Mouse (Mus musculus) lung, embryonic 16.5 days (tissue): Measurements from ENCODE around the gene Arhgef19. TPM values are rescaled to one million over a fixed set of nuclear protein-coding genes. Genes with fewer than 3 reads are reported as not detected.

Experiments
- ATAC-seq: fragments of 200-750 bp; cut with Nextera tagmentation; 2 replicates; pipeline ENCODE4 v1.8.0; 2017; ENCODE audit warnings: low read depth, mild to moderate bottlenecking, moderate library complexity
- H3K27ac ChIP-seq: fragments of 300-500 bp; sonication (generic); 2 replicates; pipeline ENCODE4 v1.5.1; 2014; ENCODE audit warnings: mild to moderate bottlenecking, control low read depth, low read length
- H3K27me3 ChIP-seq: fragments of 300-500 bp; sonication (generic); 2 replicates; pipeline ENCODE4 v1.6.1; 2014; ENCODE audit warnings: low read depth, low read length, mixed read lengths; ENCODE audit not compliant: control insufficient read depth, insufficient read depth
- H3K36me3 ChIP-seq: fragments of 300-500 bp; sonication (generic); 2 replicates; pipeline ENCODE4 v1.6.1; 2014; ENCODE audit warnings: low read length; ENCODE audit not compliant: control insufficient read depth, insufficient read depth
- H3K4me1 ChIP-seq: fragments of 300-500 bp; sonication (generic); replicated peaks from 2 replicates; pipeline ENCODE4 v1.6.1; 2014; ENCODE audit warnings: low read length, mixed read lengths; ENCODE audit not compliant: control insufficient read depth, insufficient read depth
- H3K4me2 ChIP-seq: fragments of 300-500 bp; sonication (generic); 2 replicates; pipeline ENCODE4 v1.6.1; 2014; ENCODE audit warnings: low read depth, low read length, control low read depth
- H3K4me3 ChIP-seq: fragments of 300-500 bp; sonication (generic); 2 replicates; pipeline ENCODE4 v1.5.1; 2014; ENCODE audit warnings: mild to moderate bottlenecking, low read length, control low read depth
- H3K9ac ChIP-seq: fragments of 300-500 bp; sonication (generic); 2 replicates; pipeline ENCODE4 v1.6.1; 2014; ENCODE audit warnings: low read length, control low read depth
- H3K9me3 ChIP-seq: fragments of 300-500 bp; sonication (generic); 2 replicates; pipeline ENCODE4 v1.6.1; 2016; ENCODE audit warnings: low read length; ENCODE audit not compliant: control insufficient read depth
- WGBS: fragments of 180-500 bp; shearing (Covaris S2); extraction: QIAGEN DNeasy Blood & Tissue Kit; methylation state at CpG from one replicate; pipeline ENCODE4 v1.1.7; 2014; 5-methylcytosine and 5-hydroxymethylcytosine counted together
- polyA plus RNA-seq: library from polyadenylated mRNA; unstranded; fragments of >200 nt; fragmentation: Nextera tagmentation; extraction: Ambion mirVana; gene quantifications from 2 replicates; pipeline ENCODE4 v1.2.1, GENCODE M21; 2015

Arhgef19 gene
- polyA plus RNA-seq, 1 experiment from 2014 or later: 17.7 TPM

DNA sequence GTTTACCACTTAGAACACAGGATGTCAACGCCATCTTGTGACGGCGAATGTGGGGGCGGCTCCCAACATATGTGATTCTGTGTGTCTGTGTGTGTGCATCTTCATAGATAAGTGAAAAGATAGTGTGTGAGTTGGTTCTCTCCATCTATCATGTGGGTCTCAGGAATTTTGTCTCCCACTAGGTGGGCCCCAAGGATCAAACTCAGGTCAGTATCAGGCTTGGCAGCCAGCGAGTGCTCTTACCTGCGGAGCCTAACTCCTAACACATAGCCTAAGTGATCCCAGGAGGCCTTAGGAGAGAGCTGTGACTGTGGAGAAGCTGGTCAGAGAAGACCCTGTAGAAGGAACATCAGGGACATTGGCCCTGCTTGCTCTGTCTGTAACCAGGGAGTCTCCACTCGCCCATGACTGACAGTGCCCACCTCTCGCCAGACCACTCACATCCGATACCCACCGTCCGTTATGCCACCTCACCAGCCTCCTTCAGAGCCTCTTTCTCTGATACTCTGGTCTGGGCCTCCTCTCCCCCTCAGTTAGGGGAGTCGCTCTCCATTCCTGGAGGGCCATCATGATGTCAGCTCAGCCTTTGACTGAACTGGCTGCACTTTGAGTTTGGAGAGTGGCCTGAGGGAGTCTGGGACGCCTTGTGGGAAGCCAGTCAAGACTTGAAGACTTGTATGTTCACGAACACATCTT lies 28.6 kb upstream of the Arhgef19 start:
- Histone ChIP-seq H3K9ac (peak overlapping the region; percentile 62), H3K9me3 (no peaks in the 10 kb centered on the region), H3K27ac (peak overlapping the region; percentile 78), H3K4me3 (peak overlapping the region; percentile 43), H3K4me1 (peaks cover 11% of the 10 kb centered on the region), H3K4me2 (peak overlapping the region; percentile 43), H3K27me3 (no peaks in the 10 kb centered on the region), H3K36me3 (no peaks in the 10 kb centered on the region)
- peak; percentile 7; the same call in 1 of the 2 replicates for ATAC-seq
- 65% methylated on average over 14 of the region's 14 CpGs for WGBS

DNA sequence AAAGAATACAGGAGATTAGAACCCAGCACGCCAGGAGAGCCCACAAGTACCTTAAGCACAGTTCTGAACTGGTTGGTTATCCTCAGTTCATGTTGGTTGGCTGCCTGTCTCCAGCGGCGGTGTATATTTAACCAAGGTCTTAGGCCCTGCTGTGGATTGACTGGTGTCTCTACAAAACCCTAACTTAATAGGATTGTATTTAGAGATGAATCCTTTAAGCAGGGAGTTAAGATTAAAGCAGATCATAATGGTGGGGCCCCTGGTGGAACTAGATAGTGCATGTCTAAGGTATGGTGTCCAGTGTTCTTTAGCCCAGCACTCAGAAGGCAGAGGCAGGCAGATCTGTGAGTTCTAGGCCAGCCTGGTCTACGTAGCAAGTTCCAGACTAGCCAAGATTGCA lies 27.7 kb upstream of the Arhgef19 start:
- H3K36me3 ChIP-seq: no peaks in the 10 kb centered on the region
- no peak overlapping the region for H3K9ac ChIP-seq
- peaks cover 11% of the 10 kb centered on the region for H3K4me1 ChIP-seq
- no peak for ATAC-seq
- H3K27me3 ChIP-seq: no peaks in the 10 kb centered on the region
- H3K4me2 ChIP-seq: no peak overlapping the region
- H3K9me3 ChIP-seq: no peaks in the 10 kb centered on the region
- H3K4me3 ChIP-seq: no peak overlapping the region
- no peak overlapping the region for H3K27ac ChIP-seq
- 89% methylated on average over 4 of the region's 4 CpGs for WGBS

DNA sequence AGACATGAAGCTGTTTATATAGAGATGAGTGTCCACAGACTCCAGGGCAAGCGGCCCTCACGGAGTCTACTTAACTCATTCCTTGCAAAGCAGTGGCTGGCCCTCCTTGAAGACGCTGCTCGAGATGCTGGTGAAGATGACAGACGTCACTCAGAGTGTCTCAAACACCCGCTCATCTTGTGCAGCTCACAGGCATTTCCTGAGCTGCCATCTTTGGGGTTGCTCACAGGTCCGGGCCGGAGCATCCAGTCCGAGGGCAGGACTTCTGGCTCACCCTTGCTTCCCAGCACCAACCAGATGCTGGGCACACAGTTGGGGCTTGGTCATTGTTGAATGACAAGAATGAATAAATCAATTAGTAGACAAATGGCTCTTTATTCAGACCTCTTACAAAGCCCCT lies 26.4 kb upstream of the Arhgef19 start:
- H3K4me3 ChIP-seq: no peak overlapping the region
- no peaks in the 10 kb centered on the region for H3K36me3 ChIP-seq
- H3K27me3 ChIP-seq: no peaks in the 10 kb centered on the region
- no peak overlapping the region for H3K9ac ChIP-seq
- 70% methylated on average over 9 of the region's 9 CpGs for WGBS
- no peak overlapping the region for H3K4me2 ChIP-seq
- H3K27ac ChIP-seq: 0 out of 2 replicates have a peak overlapping the region, but pooled peaks have one; percentile 4
- 0 out of 2 replicates have a peak, but pooled peaks have one; percentile 11 for ATAC-seq
- H3K9me3 ChIP-seq: no peaks in the 10 kb centered on the region
- peaks cover 11% of the 10 kb centered on the region for H3K4me1 ChIP-seq

DNA sequence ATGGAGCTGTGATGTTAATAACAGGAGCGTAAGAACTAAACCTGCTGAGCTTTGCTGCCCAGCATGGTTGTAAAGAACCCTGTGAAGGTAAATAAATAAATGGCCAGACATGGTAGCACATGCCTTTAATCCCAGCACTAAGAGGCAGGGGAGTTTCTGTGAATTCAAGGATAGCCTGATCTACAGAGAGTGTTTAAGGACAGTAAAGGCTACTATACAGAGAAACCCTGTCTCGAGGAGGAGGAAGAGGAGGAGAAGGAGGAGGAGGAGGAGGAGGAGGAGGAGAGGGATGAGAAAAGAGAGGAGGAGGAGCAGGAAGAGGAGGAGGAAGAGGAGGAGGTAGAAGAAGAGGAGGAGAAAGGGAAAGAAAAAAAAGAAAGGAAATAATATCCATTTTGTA lies 26.0 kb upstream of the Arhgef19 start:
- Histone ChIP-seq H3K9ac (peak overlapping the region; percentile 77; the same call in 1 of the 2 replicates), H3K27ac (0 out of 2 replicates have a peak overlapping the region, but pooled peaks have one; percentile 4)
- ATAC-seq: peak; percentile 29; the same call in 1 of the 2 replicates

DNA sequence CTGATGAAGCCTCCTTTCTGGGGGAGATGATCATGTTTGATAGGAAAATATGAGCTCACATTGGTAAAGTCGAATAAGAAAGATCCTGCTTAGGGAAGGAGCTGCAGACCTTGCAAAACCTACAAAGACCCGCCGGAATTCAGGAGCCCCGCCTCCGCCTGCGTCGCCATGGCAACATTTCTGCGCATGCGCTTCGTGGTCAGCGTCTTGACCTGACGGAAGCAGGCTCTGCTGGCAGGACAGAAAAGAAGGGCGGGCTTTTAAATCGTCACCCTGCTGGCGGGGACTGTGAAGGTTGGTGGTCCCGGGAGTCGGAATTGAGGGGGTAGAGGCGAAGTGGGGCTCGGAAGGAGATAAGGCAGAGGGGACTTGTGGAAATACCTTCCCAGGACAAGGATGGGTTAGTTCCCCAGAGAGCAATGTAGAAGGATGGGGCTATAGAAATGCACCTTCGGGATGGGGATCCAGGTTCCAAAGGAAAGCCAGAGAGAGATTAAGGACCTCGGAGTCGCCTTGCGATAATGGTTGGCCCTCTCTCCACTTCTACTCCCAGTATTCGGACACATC lies 25.4 kb upstream of the Arhgef19 start, which contains the start of gene Rsg1:
Gene Rsg1 (plus strand): TSS at position 187 of the 567 bp plus-strand sequence.
- Histone ChIP-seq H3K27ac (peak within 1 kb of the TSS; percentile 46; the same call in 1 of the 2 replicates), H3K4me2 (peak within 1 kb of the TSS; percentile 95)
- WGBS: under 1% methylated on average over 24 of the region's 24 CpGs

More for the DNA sequence above, 26.0 kb upstream of the Arhgef19 start:
- no peaks in the 10 kb centered on the region for H3K36me3 ChIP-seq
- WGBS: 38% methylated on average over 2 of the region's 2 CpGs
- no peaks in the 10 kb centered on the region for H3K9me3 ChIP-seq
- peaks cover 11% of the 10 kb centered on the region for H3K4me1 ChIP-seq
- peak overlapping the region; percentile 70 for H3K4me3 ChIP-seq
- peak overlapping the region; percentile 95 for H3K4me2 ChIP-seq
- H3K27me3 ChIP-seq: no peaks in the 10 kb centered on the region

DNA sequence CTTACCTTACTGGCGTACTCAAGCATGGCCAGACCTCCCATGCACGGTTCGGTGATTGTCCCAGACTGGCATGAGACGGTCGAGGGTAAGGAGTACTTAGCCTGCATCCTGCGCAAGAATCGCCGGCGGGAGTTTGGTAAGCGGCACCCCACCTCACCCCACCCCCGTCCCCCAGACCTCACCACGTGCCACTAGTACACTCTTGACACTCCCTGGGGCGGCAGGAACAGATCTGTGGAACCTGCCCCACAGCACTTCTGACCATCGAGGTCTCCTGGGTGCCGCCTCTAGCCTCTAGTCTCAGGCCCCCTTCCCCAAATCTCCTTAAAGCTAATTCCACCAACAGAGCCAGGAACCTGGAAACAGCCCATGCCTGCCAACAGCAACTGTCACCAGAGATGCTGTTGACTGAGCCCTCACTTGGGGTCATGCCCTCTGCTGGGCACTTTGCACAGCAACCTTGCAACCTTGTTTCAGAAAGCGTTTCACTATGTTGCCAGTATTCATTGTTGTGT lies 24.9 kb upstream of the Arhgef19 start:
- Histone ChIP-seq H3K27me3 (no peaks in the 10 kb centered on the region), H3K9ac (peak overlapping the region; percentile 77), H3K4me1 (peaks cover 11% of the 10 kb centered on the region), H3K36me3 (no peaks in the 10 kb centered on the region), H3K4me3 (peak overlapping the region; percentile 70), H3K27ac (peak overlapping the region; percentile 46; the same call in 1 of the 2 replicates), H3K9me3 (no peaks in the 10 kb centered on the region), H3K4me2 (peak overlapping the region; percentile 95)
- WGBS: under 1% methylated on average over 16 of the region's 16 CpGs
- ATAC-seq: peak; percentile 56

More for the DNA sequence above, 25.4 kb upstream of the Arhgef19 start, which contains the start of gene Rsg1:
- Histone ChIP-seq H3K4me3 (peak within 1 kb of the TSS; percentile 70), H3K9me3 (no peaks in the 10 kb centered on the region), H3K36me3 (no peaks in the 10 kb centered on the region), H3K27me3 (no peaks in the 10 kb centered on the region), H3K9ac (peak within 1 kb of the TSS; percentile 77), H3K4me1 (peaks cover 11% of the 10 kb centered on the region)
- peak; percentile 89 for ATAC-seq

DNA sequence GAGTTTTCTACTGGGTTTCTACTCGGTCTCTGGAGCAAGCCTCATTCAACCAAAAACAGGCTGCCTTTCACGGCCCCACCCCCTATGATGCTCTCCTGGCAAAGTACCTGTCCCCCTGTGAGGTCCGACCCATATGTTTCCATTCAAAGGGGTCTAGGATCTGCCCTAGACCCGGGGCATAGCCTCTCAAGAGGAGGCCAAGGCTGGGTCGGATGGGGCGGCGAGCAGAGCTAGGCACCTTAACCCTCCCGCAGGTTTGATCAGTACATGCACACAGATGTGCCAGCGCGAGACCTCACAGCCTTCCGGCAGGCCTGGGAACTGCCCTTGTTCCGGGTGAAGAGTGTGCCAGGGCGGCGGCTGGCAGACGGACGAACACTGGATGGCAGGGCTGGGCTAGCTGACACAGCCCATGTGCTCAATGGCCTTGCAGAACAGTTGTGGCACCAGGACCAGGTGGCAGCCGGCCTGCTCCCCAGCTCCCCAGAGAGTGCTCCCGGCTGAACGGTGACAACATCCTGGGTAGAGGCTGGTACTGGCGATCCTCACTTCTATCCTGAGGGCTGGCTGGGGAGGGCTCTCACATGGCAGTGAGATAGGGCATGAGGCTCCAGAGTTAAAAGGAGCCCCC lies 19.6 kb upstream of the Arhgef19 start:
- H3K36me3 ChIP-seq: 0 out of 2 replicates have a peak, but pooled peaks cover 2% of the 10 kb centered on the region
- WGBS: 87% methylated on average over 20 of the region's 20 CpGs
- H3K4me2 ChIP-seq: no peak overlapping the region
- no peaks in the 10 kb centered on the region for H3K9me3 ChIP-seq
- no peak overlapping the region for H3K27ac ChIP-seq
- H3K4me1 ChIP-seq: peaks cover 2% of the 10 kb centered on the region; the same call in 1 of the 2 replicates
- no peak overlapping the region for H3K4me3 ChIP-seq
- no peak for ATAC-seq
- no peaks in the 10 kb centered on the region for H3K27me3 ChIP-seq
- no peak overlapping the region for H3K9ac ChIP-seq

DNA sequence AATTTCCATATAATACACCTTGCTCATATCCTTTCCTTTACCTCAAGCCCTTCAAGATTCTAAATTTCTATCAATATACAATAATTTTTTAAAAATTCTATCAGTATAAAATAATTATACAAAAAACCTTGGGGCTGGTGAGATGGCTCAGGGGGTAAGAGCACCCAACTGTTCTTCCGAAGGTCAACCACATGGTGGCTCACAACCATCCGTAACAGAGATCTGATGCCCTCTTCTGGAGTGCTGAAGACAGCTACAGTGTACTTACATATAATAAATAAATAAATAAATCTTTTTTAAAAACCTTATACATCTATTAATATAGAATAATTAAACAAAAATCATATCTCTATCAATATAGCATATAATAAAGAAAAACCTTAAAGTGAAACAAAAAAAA lies 17.5 kb upstream of the Arhgef19 start:
- no peaks in the 10 kb centered on the region for H3K9me3 ChIP-seq
- H3K27ac ChIP-seq: no peak overlapping the region
- WGBS: 69% methylated on average over 2 of the region's 2 CpGs
- H3K4me2 ChIP-seq: no peak overlapping the region
- no peak overlapping the region for H3K4me3 ChIP-seq
- H3K27me3 ChIP-seq: no peaks in the 10 kb centered on the region
- H3K9ac ChIP-seq: no peak overlapping the region
- no peak for ATAC-seq
- no peaks in the 10 kb centered on the region for H3K4me1 ChIP-seq
- 0 out of 2 replicates have a peak, but pooled peaks cover 2% of the 10 kb centered on the region for H3K36me3 ChIP-seq

DNA sequence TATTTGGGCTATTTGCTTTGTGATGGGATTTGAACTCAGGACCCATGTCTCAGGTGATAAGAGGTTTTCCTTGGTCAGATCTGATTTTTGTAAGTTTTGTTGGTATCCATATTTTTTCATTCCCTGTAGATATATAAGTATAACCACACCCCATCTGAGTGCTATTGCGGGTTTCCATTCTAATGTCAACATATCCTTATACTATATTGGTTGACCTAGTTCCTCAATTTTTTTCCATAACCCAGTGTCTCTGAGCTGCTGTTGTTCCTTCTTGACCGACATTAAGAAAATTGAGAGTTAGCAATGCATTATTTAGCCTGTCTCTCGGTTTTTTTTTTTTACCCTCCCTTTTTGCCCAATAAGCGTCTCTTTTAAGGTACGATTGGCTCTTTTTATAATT lies 16.5 kb upstream of the Arhgef19 start:
- no peaks in the 10 kb centered on the region for H3K27me3 ChIP-seq
- no peak overlapping the region for H3K9ac ChIP-seq
- H3K4me3 ChIP-seq: no peak overlapping the region
- H3K4me2 ChIP-seq: no peak overlapping the region
- no peak for ATAC-seq
- no peaks in the 10 kb centered on the region for H3K9me3 ChIP-seq
- 0 out of 2 replicates have a peak, but pooled peaks cover 2% of the 10 kb centered on the region for H3K36me3 ChIP-seq
- H3K27ac ChIP-seq: no peak overlapping the region
- no peaks in the 10 kb centered on the region for H3K4me1 ChIP-seq
- 92% methylated on average over 5 of the region's 5 CpGs for WGBS
